Mouse (Mus musculus): ENCODE results near the gene Cic.

Cic gene

GRCm38 (mm10) chr7:25269545-25270271 is 2.2 kb downstream of the Cic start:
- no peak for DNase-seq (ENCODE audit: low spot score)

GRCm38 (mm10) chr7:25270652-25271633 is 3.4 kb downstream of the Cic start:
- no peak for DNase-seq (ENCODE audit: low spot score)

- no peak for DNase-seq (ENCODE audit: low spot score)
Observed at GRCm38 (mm10) chr7:25271651-25272444, 4.3 kb downstream of the Cic start.

- DNase-seq (ENCODE audit: low spot score) = no peak
Observed at GRCm38 (mm10) chr7:25272445-25273258, 5.1 kb downstream of the Cic start.

- no peak for DNase-seq (ENCODE audit: low spot score)
Observed at GRCm38 (mm10) chr7:25273259-25274241, 6.0 kb downstream of the Cic start.

GRCm38 (mm10) chr7:25274571-25274970 is 7.1 kb downstream of the Cic start:
- no peak for DNase-seq (ENCODE audit: low spot score)

- no peak for DNase-seq (ENCODE audit: low spot score)
Observed at GRCm38 (mm10) chr7:25274996-25275395, 7.5 kb downstream of the Cic start.

- no peak for DNase-seq (ENCODE audit: low spot score)
Observed at GRCm38 (mm10) chr7:25275555-25276298, 8.2 kb downstream of the Cic start.

GRCm38 (mm10) chr7:25277405-25277804 is 9.9 kb downstream of the Cic start:
- DNase-seq (ENCODE audit: low spot score) = no peak

GRCm38 (mm10) chr7:25277998-25278340 is 10.5 kb downstream of the Cic start:
- no peak for DNase-seq (ENCODE audit: low spot score)

GRCm38 (mm10) chr7:25278341-25279075 is 11.0 kb downstream of the Cic start:
- DNase-seq (ENCODE audit: low spot score) = peak; percentile 89

- peak; percentile 88 for DNase-seq (ENCODE audit: low spot score)
Observed at GRCm38 (mm10) chr7:25279076-25279860, 11.8 kb downstream of the Cic start.

- peak; percentile 70 for DNase-seq (ENCODE audit: low spot score)
Observed at GRCm38 (mm10) chr7:25279861-25280791, 12.6 kb downstream of the Cic start.

GRCm38 (mm10) chr7:25281166-25281733 is 13.7 kb downstream of the Cic start:
- DNase-seq (ENCODE audit: low spot score) = peak; percentile 21

GRCm38 (mm10) chr7:25281734-25282601 is 14.5 kb downstream of the Cic start:
- DNase-seq (ENCODE audit: low spot score) = peak; percentile 94
